Mouse (Mus musculus): ENCODE data around the gene Ehmt1. TPM values are rescaled to one million over a fixed set of nuclear protein-coding genes. Genes with fewer than 3 reads are reported as not detected.

Gene Ehmt1
- polyA plus RNA-seq, 1 experiment from 2014 or later = 12.3 TPM

DNA sequence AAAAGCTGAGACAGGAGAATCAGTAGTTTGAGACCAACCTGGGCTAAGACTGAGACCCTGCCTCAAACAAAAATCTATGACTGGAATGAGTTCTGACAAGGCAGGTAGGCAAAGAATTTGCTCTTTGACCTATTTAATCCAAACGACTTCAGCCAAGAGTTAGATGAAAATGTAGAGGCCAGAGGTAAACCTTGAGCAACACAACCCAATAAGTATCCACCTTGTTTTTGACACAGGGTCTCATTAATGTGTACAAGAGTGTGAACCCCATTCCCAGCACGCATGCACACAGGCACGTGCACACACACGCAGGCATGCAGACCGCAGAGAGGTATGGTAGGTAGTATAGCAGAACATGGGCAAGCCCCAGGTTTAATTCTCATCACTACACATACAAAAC lies 27.1 kb downstream of the Ehmt1 start:
- 77% methylated on average over 5 of the region's 5 CpGs for WGBS (ENCODE audit: insufficient replicate concordance)
- ATAC-seq = peak; percentile 61
- H3K27me3 ChIP-seq (ENCODE audit: insufficient read depth, low read length) = no peaks in the 10 kb centered on the region

GRCm38 (mm10) chr2:24890541-24891447 lies 28.6 kb downstream of the Ehmt1 start:
- DNase-seq (no peak), ATAC-seq (peak; percentile 56)
- 57% methylated on average over 6 of the region's 6 CpGs for WGBS (ENCODE audit: insufficient replicate concordance)
- Histone ChIP-seq H3K27me3 (ENCODE audit: insufficient read depth, low read length) (no peaks in the 10 kb centered on the region), H3K36me3 (replicated peaks; ENCODE audit: insufficient read depth, low read length) (peaks cover 4% of the 10 kb centered on the region), H3K4me3 (ENCODE audit: low read depth, low read length) (no peak overlapping the region), H3K9me3 (ENCODE audit: low read length) (no peaks in the 10 kb centered on the region), H3K4me2 (ENCODE audit: low read depth, low read length) (no peak overlapping the region), H3K4me1 (ENCODE audit: insufficient read depth) (peaks cover 34% of the 10 kb centered on the region), H3K9ac (replicated peaks) (no peak overlapping the region), H3K27ac (ENCODE audit: low read depth) (peak overlapping the region; percentile 31)
- TF ChIP-seq EP300 (IDR thresholded peaks at IDR 0.05; ENCODE audit: low read depth) (no peak), CTCF (IDR thresholded peaks at IDR 0.05; ENCODE audit: low read depth) (no peak)

More for the DNA sequence above, 27.1 kb downstream of the Ehmt1 start:
- no peak for DNase-seq
- H3K9ac ChIP-seq (replicated peaks) = no peak overlapping the region
- H3K9me3 ChIP-seq (ENCODE audit: low read length) = no peaks in the 10 kb centered on the region
- no peak overlapping the region for H3K4me3 ChIP-seq (ENCODE audit: low read depth, low read length)
- TF ChIP-seq CTCF (IDR thresholded peaks at IDR 0.05; ENCODE audit: low read depth) = no peak
- no peak for TF ChIP-seq EP300 (IDR thresholded peaks at IDR 0.05; ENCODE audit: low read depth)
- no peak overlapping the region for H3K4me2 ChIP-seq (ENCODE audit: low read depth, low read length)
- H3K36me3 ChIP-seq (replicated peaks; ENCODE audit: insufficient read depth, low read length) = no peaks in the 10 kb centered on the region; the same call in 1 of the 2 replicates
- peaks cover 34% of the 10 kb centered on the region for H3K4me1 ChIP-seq (ENCODE audit: insufficient read depth)
- peak overlapping the region; percentile 24; the same call in 1 of the 2 replicates for H3K27ac ChIP-seq (ENCODE audit: low read depth)

GRCm38 (mm10) chr2:24888895-24889294 lies 30.5 kb downstream of the Ehmt1 start:
- Histone ChIP-seq H3K27me3 (ENCODE audit: insufficient read depth, low read length) (no peaks in the 10 kb centered on the region), H3K4me1 (ENCODE audit: insufficient read depth) (peaks cover 34% of the 10 kb centered on the region), H3K9me3 (ENCODE audit: low read length) (no peaks in the 10 kb centered on the region), H3K4me3 (ENCODE audit: low read depth, low read length) (no peak overlapping the region), H3K4me2 (ENCODE audit: low read depth, low read length) (no peak overlapping the region), H3K27ac (ENCODE audit: low read depth) (no peak overlapping the region), H3K36me3 (replicated peaks; ENCODE audit: insufficient read depth, low read length) (peaks cover 12% of the 10 kb centered on the region), H3K9ac (replicated peaks) (no peak overlapping the region)
- TF ChIP-seq CTCF (IDR thresholded peaks at IDR 0.05; ENCODE audit: low read depth) = peak; percentile 68
- no peak for TF ChIP-seq EP300 (IDR thresholded peaks at IDR 0.05; ENCODE audit: low read depth)
- WGBS (ENCODE audit: insufficient replicate concordance) = 74% methylated on average over 5 of the region's 5 CpGs
- ATAC-seq = no peak
- DNase-seq = peak; percentile 33

DNA sequence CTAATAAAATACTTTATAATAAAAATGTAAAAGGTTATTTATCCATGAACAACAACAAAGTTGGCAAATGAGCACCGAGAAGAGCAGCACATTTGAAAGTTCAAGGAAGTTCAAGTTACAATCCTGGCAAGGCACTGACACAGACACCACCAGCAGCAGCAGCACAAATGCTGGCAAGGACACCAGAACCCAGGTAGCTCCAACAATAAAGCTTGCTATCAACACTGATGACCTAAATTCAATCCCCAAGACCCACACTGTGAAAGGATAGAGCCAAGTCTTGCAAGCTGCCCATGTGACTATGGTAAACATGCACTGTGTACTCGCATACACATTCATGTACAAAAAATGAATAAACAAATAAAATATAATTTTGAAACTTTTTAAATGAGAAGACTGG lies 38.7 kb downstream of the Ehmt1 start:
- Histone ChIP-seq H3K36me3 (replicated peaks; ENCODE audit: insufficient read depth, low read length) (peaks cover 32% of the 10 kb centered on the region), H3K9me3 (ENCODE audit: low read length) (no peaks in the 10 kb centered on the region), H3K4me3 (ENCODE audit: low read depth, low read length) (no peak overlapping the region), H3K9ac (replicated peaks) (no peak overlapping the region), H3K27me3 (ENCODE audit: insufficient read depth, low read length) (no peaks in the 10 kb centered on the region), H3K4me2 (ENCODE audit: low read depth, low read length) (no peak overlapping the region), H3K27ac (ENCODE audit: low read depth) (no peak overlapping the region), H3K4me1 (ENCODE audit: insufficient read depth) (no peaks in the 10 kb centered on the region)
- WGBS (ENCODE audit: insufficient replicate concordance) = 83% methylated on average over 2 of the region's 2 CpGs
- ATAC-seq (no peak), DNase-seq (no peak)
- no peak for TF ChIP-seq EP300 (IDR thresholded peaks at IDR 0.05; ENCODE audit: low read depth)
- no peak for TF ChIP-seq CTCF (IDR thresholded peaks at IDR 0.05; ENCODE audit: low read depth)

DNA sequence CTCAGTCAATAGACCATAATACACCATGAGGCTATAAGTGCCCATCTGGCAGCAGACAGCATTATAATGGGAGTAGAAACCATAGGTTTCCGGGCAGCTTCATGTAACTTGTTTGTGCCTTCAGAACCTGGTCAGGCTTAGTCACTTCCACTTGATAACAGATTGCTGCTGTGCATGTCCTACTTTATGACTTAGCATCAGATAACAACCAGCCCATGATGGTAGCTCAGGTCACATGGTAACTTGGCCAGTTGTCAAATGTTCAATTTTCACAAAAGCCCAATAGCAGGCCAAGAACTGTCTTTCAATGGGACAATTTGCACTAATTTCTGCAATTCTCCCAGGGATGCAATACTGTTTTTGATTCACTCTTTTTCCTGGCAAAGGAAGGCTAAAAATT lies 48.5 kb downstream of the Ehmt1 start:
- no peak for ATAC-seq

GRCm38 (mm10) chr2:24863010-24863409 lies 56.4 kb downstream of the Ehmt1 start:
- Histone ChIP-seq H3K36me3 (replicated peaks; ENCODE audit: insufficient read depth, low read length) (peaks cover 27% of the 10 kb centered on the region), H3K4me3 (ENCODE audit: low read depth, low read length) (no peak overlapping the region), H3K9ac (replicated peaks) (no peak overlapping the region), H3K4me1 (ENCODE audit: insufficient read depth) (no peaks in the 10 kb centered on the region), H3K27me3 (ENCODE audit: insufficient read depth, low read length) (no peaks in the 10 kb centered on the region), H3K4me2 (ENCODE audit: low read depth, low read length) (no peak overlapping the region), H3K27ac (ENCODE audit: low read depth) (no peak overlapping the region), H3K9me3 (ENCODE audit: low read length) (no peaks in the 10 kb centered on the region)
- ATAC-seq (no peak), DNase-seq (peak; percentile 32)
- 78% methylated on average over 8 of the region's 8 CpGs for WGBS (ENCODE audit: insufficient replicate concordance)
- peak; percentile 30; the same call in 1 of the 2 replicates for TF ChIP-seq CTCF (IDR thresholded peaks at IDR 0.05; ENCODE audit: low read depth)
- TF ChIP-seq EP300 (IDR thresholded peaks at IDR 0.05; ENCODE audit: low read depth) = no peak

More for the DNA sequence above, 48.5 kb downstream of the Ehmt1 start:
- no peak for TF ChIP-seq EP300 (IDR thresholded peaks at IDR 0.05; ENCODE audit: low read depth)
- no peak for TF ChIP-seq CTCF (IDR thresholded peaks at IDR 0.05; ENCODE audit: low read depth)
- WGBS (ENCODE audit: insufficient replicate concordance) = 91% methylated on average over 1 of the region's 1 CpGs
- peaks cover 25% of the 10 kb centered on the region for H3K36me3 ChIP-seq (replicated peaks; ENCODE audit: insufficient read depth, low read length)
- H3K9me3 ChIP-seq (ENCODE audit: low read length) = no peaks in the 10 kb centered on the region
- H3K4me2 ChIP-seq (ENCODE audit: low read depth, low read length) = no peak overlapping the region
- no peak for DNase-seq
- no peak overlapping the region for H3K27ac ChIP-seq (ENCODE audit: low read depth)
- H3K4me3 ChIP-seq (ENCODE audit: low read depth, low read length) = no peak overlapping the region
- no peaks in the 10 kb centered on the region for H3K4me1 ChIP-seq (ENCODE audit: insufficient read depth)
- no peak overlapping the region for H3K9ac ChIP-seq (replicated peaks)
- no peaks in the 10 kb centered on the region for H3K27me3 ChIP-seq (ENCODE audit: insufficient read depth, low read length)

Data from liver, postnatal 0 days (tissue).